In the genomic region with DNA sequence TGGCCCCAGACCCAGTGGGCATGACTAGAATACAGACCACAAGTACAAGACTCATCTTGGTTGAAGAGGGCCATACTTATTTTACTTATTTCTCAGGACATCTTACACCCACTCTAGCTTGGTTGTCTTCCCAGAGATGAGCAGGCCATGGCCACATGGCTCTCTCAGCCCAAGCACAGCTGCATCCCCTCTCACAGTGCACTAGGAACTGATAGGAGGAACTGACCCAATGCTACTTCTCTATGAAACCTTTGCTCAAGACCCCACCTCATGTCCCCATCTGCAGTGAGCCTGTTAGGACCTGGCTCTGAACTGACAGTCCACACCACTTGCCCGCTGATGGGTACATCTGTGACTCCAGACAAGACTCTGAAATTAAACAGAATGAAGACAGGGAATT, we compare ENCODE assay signal across 16 mouse cellular contexts.
A peak's percentile ranks its signal among the peaks of the same experiment; 100 is the strongest.
DNase-seq lines count a peak whose midpoint lies in the region; ATAC-seq lines count a peak whose summit lies in the region.
"Had no signal": no experiment of that assay in that cellular context is flagged by ENCODE, and none has a peak within 500 bp of the region (broad histone marks: within the 10 kb centered on the region; RNA-seq: fewer than 3 reads in every experiment).

No protein-coding gene starts in this region.

- H3K27me3 ChIP-seq in heart, embryonic 12.5 days (replicated peaks): no peaks in the 10 kb centered on the region
- H3K27me3 ChIP-seq: embryonic facial prominence, embryonic 12.5 days; limb, embryonic 15.5 days; lung, embryonic 15.5 days had no signal

- H3K27ac ChIP-seq in heart, embryonic 12.5 days (ENCODE audit: poor library complexity, severe bottlenecking): no peak overlapping the region
- H3K27ac ChIP-seq: embryonic facial prominence, embryonic 12.5 days; hindbrain, embryonic 14.5 days; limb, embryonic 15.5 days; lung, embryonic 15.5 days had no signal

- peak; percentile 28 for DNase-seq in left cerebral cortex, adult 11 months (ENCODE audit: low spot score)
- no peak for DNase-seq in left cerebral cortex, postnatal 10 days (ENCODE audit: extremely low spot score in 1 of 2, low spot score in 2 of 2)
- DNase-seq in brain, adult 2 months (ENCODE audit: low read depth, low spot score): peak; percentile 46
- peak; percentile 48 to 51 for DNase-seq in spleen, postnatal 36 days (ENCODE audit: low spot score in 2 of 2)
- DNase-seq in thymus, postnatal 36 days: no peak
- DNase-seq: adrenal gland, postnatal 25 days; cerebellum, postnatal 25 days; kidney, adult 2 months; kidney, postnatal 25 days; thymus, adult 18-20 months had no signal

- 88% methylated on average over 1 of the region's 1 CpGs for WGBS in heart, embryonic 12.5 days

- intact Hi-C loops in left cerebral cortex, postnatal 10 days (cut with DNase I): no loop called here

- no peaks in the 10 kb centered on the region for H3K36me3 ChIP-seq in heart, embryonic 12.5 days
- H3K36me3 ChIP-seq: embryonic facial prominence, embryonic 12.5 days; limb, embryonic 15.5 days; lung, embryonic 15.5 days had no signal

- no peaks in the 10 kb centered on the region for H3K9me3 ChIP-seq in heart, embryonic 12.5 days (replicated peaks)
- H3K9me3 ChIP-seq: embryonic facial prominence, embryonic 12.5 days; limb, embryonic 15.5 days; lung, embryonic 15.5 days had no signal

- H3K4me1 ChIP-seq in heart, embryonic 12.5 days (replicated peaks): no peaks in the 10 kb centered on the region
- H3K4me1 ChIP-seq: embryonic facial prominence, embryonic 12.5 days; lung, embryonic 15.5 days had no signal

- no peak overlapping the region for H3K9ac ChIP-seq in heart, embryonic 12.5 days
- H3K9ac ChIP-seq: embryonic facial prominence, embryonic 12.5 days; hindbrain, embryonic 14.5 days; limb, embryonic 15.5 days; lung, embryonic 15.5 days had no signal

- no peak overlapping the region for H3K4me3 ChIP-seq in heart, embryonic 12.5 days
- H3K4me3 ChIP-seq: embryonic facial prominence, embryonic 12.5 days; limb, embryonic 15.5 days; lung, embryonic 15.5 days had no signal

- no peak overlapping the region for H3K4me2 ChIP-seq in heart, embryonic 12.5 days
- H3K4me2 ChIP-seq: embryonic facial prominence, embryonic 12.5 days; hindbrain, embryonic 14.5 days; limb, embryonic 15.5 days; lung, embryonic 15.5 days had no signal

- peak; percentile 84 for ATAC-seq in granulocyte monocyte progenitor cell, adult 5-6 weeks (replicated peaks; ENCODE audit: poor library complexity, severe bottlenecking)
- ATAC-seq in heart, embryonic 12.5 days (ENCODE audit: insufficient number of reproducible peaks, low FRiP score): no peak

Comparison
In these comparisons a context has a peak if more than half of its experiments do, and no peak if none do; other contexts are left out.
1. DNase-seq: peak in left cerebral cortex, adult 11 months (single experiment), brain, adult 2 months (single experiment) and spleen, postnatal 36 days (2 of 2); none in left cerebral cortex, postnatal 10 days (0 of 2) and thymus, postnatal 36 days (0 of 2).